Mouse (Mus musculus) neural tube, embryonic 15.5 days (tissue): Measurements from ENCODE around the gene Olfr380. TPM values are rescaled to one million over a fixed set of nuclear protein-coding genes. Genes with fewer than 3 reads are reported as not detected.

Experiments used
- ATAC-seq: fragments of 200-750 bp; cut with Nextera tagmentation; 2 replicates; pipeline ENCODE4 v1.8.0; 2017; ENCODE audit warnings: mild to moderate bottlenecking, moderate TSS enrichment, moderate library complexity; ENCODE audit not compliant: low FRiP score
- H3K27ac ChIP-seq: fragments of 300-500 bp; sonication (generic); replicated peaks from 2 replicates; pipeline ENCODE4 v1.5.1; 2015; ENCODE audit warnings: mild to moderate bottlenecking, inconsistent platforms
- H3K27me3 ChIP-seq: fragments of 300-500 bp; sonication (generic); replicated peaks from 2 replicates; pipeline ENCODE4 v1.6.1; 2015; ENCODE audit warnings: inconsistent platforms
- H3K36me3 ChIP-seq: fragments of 300-500 bp; sonication (generic); 2 replicates; pipeline ENCODE4 v1.6.1; 2015; ENCODE audit warnings: inconsistent platforms
- H3K4me1 ChIP-seq: fragments of 300-500 bp; sonication (generic); 2 replicates; pipeline ENCODE4 v1.6.1; 2015; ENCODE audit warnings: inconsistent platforms
- H3K4me2 ChIP-seq: fragments of 300-500 bp; sonication (generic); 2 replicates; pipeline ENCODE4 v1.6.1; 2015; ENCODE audit warnings: inconsistent platforms, mild to moderate bottlenecking, moderate library complexity
- H3K4me3 ChIP-seq: fragments of 300-500 bp; sonication (generic); replicated peaks from 2 replicates; pipeline ENCODE4 v1.5.1; 2015; ENCODE audit warnings: mild to moderate bottlenecking, inconsistent platforms
- H3K9ac ChIP-seq: fragments of 300-500 bp; sonication (generic); replicated peaks from 2 replicates; pipeline ENCODE4 v1.6.1; 2015; ENCODE audit warnings: mild to moderate bottlenecking, inconsistent platforms
- H3K9me3 ChIP-seq: fragments of 300-500 bp; sonication (generic); replicated peaks from 2 replicates; pipeline ENCODE4 v1.6.1; 2016; ENCODE audit warnings: inconsistent platforms
- WGBS: fragments of 180-500 bp; shearing (Covaris S2); methylation state at CpG from one replicate; pipeline ENCODE4 v1.1.7; 2015; ENCODE audit warnings: mixed read lengths; 5-methylcytosine and 5-hydroxymethylcytosine counted together
- polyA plus RNA-seq: library from polyadenylated mRNA; unstranded; fragments of >200 nt; fragmentation: Nextera tagmentation; extraction: Ambion mirVana; gene quantifications from 2 replicates; pipeline ENCODE4 v1.2.1, GENCODE M21; 2015

Olfr380 gene
- polyA plus RNA-seq = not detected in 2 replicates

GRCm38 (mm10) chr11:73457408-73457807 lies at the start of gene Olfr380:
Gene Olfr380, minus strand, starts transcription at chr11:73457508.
- H3K9me3 ChIP-seq = no peaks in the 10 kb centered on the region
- no peak within 1 kb of the TSS for H3K4me3 ChIP-seq
- no peak for ATAC-seq
- no peaks in the 10 kb centered on the region for H3K36me3 ChIP-seq
- H3K4me2 ChIP-seq = no peak within 1 kb of the TSS
- H3K27ac ChIP-seq = no peak within 1 kb of the TSS
- H3K4me1 ChIP-seq = no peaks in the 10 kb centered on the region
- no peak within 1 kb of the TSS for H3K9ac ChIP-seq
- H3K27me3 ChIP-seq = no peaks in the 10 kb centered on the region
- WGBS = 94% methylated on average over 1 of the region's 1 CpGs

- no peaks in the 10 kb centered on the region for H3K27me3 ChIP-seq
These were observed 34.2 kb upstream of the Olfr380 start, which contains the start of gene Olfr381 for GRCm38 (mm10) chr11:73491503-73491902. Gene Olfr381, minus strand, starts transcription at chr11:73491603.

GRCm38 (mm10) chr11:73428377-73428776 lies 28.9 kb downstream of the Olfr380 start, which contains the start of gene Olfr378:
Gene Olfr378, minus strand, starts transcription at chr11:73428477.
- no peaks in the 10 kb centered on the region for H3K36me3 ChIP-seq
- WGBS = 92% methylated on average over 1 of the region's 1 CpGs
- no peak within 1 kb of the TSS for H3K4me2 ChIP-seq
- no peaks in the 10 kb centered on the region for H3K4me1 ChIP-seq
- ATAC-seq = no peak
- H3K9me3 ChIP-seq = no peaks in the 10 kb centered on the region; the same call in 1 of the 2 replicates
- H3K9ac ChIP-seq = no peak within 1 kb of the TSS
- H3K27me3 ChIP-seq = no peaks in the 10 kb centered on the region
- H3K27ac ChIP-seq = no peak within 1 kb of the TSS
- no peak within 1 kb of the TSS for H3K4me3 ChIP-seq

More at GRCm38 (mm10) chr11:73491503-73491902, 34.2 kb upstream of the Olfr380 start, which contains the start of gene Olfr381:
- H3K4me2 ChIP-seq = no peak within 1 kb of the TSS
- no peaks in the 10 kb centered on the region for H3K9me3 ChIP-seq
- no peaks in the 10 kb centered on the region for H3K4me1 ChIP-seq
- ATAC-seq = no peak
- no peaks in the 10 kb centered on the region for H3K36me3 ChIP-seq
- H3K27ac ChIP-seq = no peak within 1 kb of the TSS
- H3K9ac ChIP-seq = no peak within 1 kb of the TSS
- no peak within 1 kb of the TSS for H3K4me3 ChIP-seq

Other genes starting within 250 kb of the Olfr380 start
- 2.0 and 2.4 TPM in 2 replicates for gene Trpv1, start 223.2 kb downstream of the Olfr380 start, polyA plus RNA-seq
- 0.20 and 0.29 TPM in 2 replicates for gene Trpv3, start 190.1 kb downstream of the Olfr380 start, polyA plus RNA-seq
- 3.4 and 4.0 TPM in 2 replicates for gene Aspa, start 127.9 kb downstream of the Olfr380 start, polyA plus RNA-seq
- gene Gm49340, start 127.8 kb downstream of the Olfr380 start, polyA plus RNA-seq = not detected in 2 replicates
- gene Spata22, start 127.8 kb downstream of the Olfr380 start, polyA plus RNA-seq = 0.12 and 0.19 TPM in 2 replicates
- gene Olfr20, start 106.7 kb downstream of the Olfr380 start, polyA plus RNA-seq = not detected in 2 replicates
- gene Olfr376, start 86.3 kb downstream of the Olfr380 start, polyA plus RNA-seq = not detected in 2 replicates
- gene Olfr1, start 57.9 kb downstream of the Olfr380 start, polyA plus RNA-seq = not detected in 2 replicates
- not detected in 2 replicates for gene Olfr378, start 29.0 kb downstream of the Olfr380 start, polyA plus RNA-seq
- not detected in 2 replicates for gene Olfr381, start 34.1 kb upstream of the Olfr380 start, polyA plus RNA-seq
- gene Olfr382, start 59.7 kb upstream of the Olfr380 start, polyA plus RNA-seq = not detected in 2 replicates
- gene Olfr385, start 135.5 kb upstream of the Olfr380 start, polyA plus RNA-seq = not detected in 2 replicates
- not detected in 2 replicates for gene Olfr384, start 141.1 kb upstream of the Olfr380 start, polyA plus RNA-seq
- gene Zfp735, start 231.3 kb upstream of the Olfr380 start, polyA plus RNA-seq = not detected in 2 replicates